Mouse (Mus musculus) embryonic facial prominence, embryonic 13.5 days (tissue): ENCODE measurements around the gene Etv6. TPM values are rescaled to one million over a fixed set of nuclear protein-coding genes. Genes with fewer than 3 reads are reported as not detected.

Experiments
- ATAC-seq: fragments of 200-750 bp; cut with Nextera tagmentation; 2 replicates; pipeline ENCODE4 v1.8.0; 2017; ENCODE audit warnings: low read depth; ENCODE audit not compliant: insufficient number of reproducible peaks, insufficient read depth, low FRiP score, low TSS enrichment
- H3K27ac ChIP-seq: fragments of 300-500 bp; sonication (generic); 2 replicates; pipeline ENCODE4 v1.5.1; 2015; ENCODE audit warnings: moderate library complexity, mild to moderate bottlenecking, inconsistent platforms
- H3K27me3 ChIP-seq: fragments of 300-500 bp; sonication (generic); 2 replicates; pipeline ENCODE4 v1.6.1; 2015; ENCODE audit warnings: mild to moderate bottlenecking, inconsistent platforms
- H3K36me3 ChIP-seq: fragments of 300-500 bp; sonication (generic); 2 replicates; pipeline ENCODE4 v1.6.1; 2015; ENCODE audit warnings: mild to moderate bottlenecking, inconsistent platforms
- H3K4me1 ChIP-seq: fragments of 300-500 bp; sonication (generic); 2 replicates; pipeline ENCODE4 v1.6.1; 2015; ENCODE audit warnings: inconsistent platforms
- H3K4me2 ChIP-seq: fragments of 300-500 bp; sonication (generic); 2 replicates; pipeline ENCODE4 v1.6.1; 2015; ENCODE audit warnings: moderate library complexity, mild to moderate bottlenecking, inconsistent platforms
- H3K4me3 ChIP-seq: fragments of 300-500 bp; sonication (generic); 2 replicates; pipeline ENCODE4 v1.5.1; 2015; ENCODE audit warnings: mild to moderate bottlenecking, inconsistent platforms
- H3K9ac ChIP-seq: fragments of 300-500 bp; sonication (generic); 2 replicates; pipeline ENCODE4 v1.6.1; 2015; ENCODE audit warnings: mild to moderate bottlenecking, inconsistent platforms
- H3K9me3 ChIP-seq: fragments of 300-500 bp; sonication (generic); 2 replicates; pipeline ENCODE4 v1.6.1; 2016; ENCODE audit warnings: inconsistent platforms
- WGBS: fragments of 180-500 bp; shearing (Covaris S2); methylation state at CpG from one replicate; pipeline ENCODE4 v1.1.7; 2015; ENCODE audit warnings: mixed read lengths; 5-methylcytosine and 5-hydroxymethylcytosine counted together
- polyA plus RNA-seq: library from polyadenylated mRNA; unstranded; fragments of >200 nt; fragmentation: Nextera tagmentation; extraction: Ambion mirVana; gene quantifications from 2 replicates; pipeline ENCODE4 v1.2.1, GENCODE M21; 2015

Gene Etv6
- polyA plus RNA-seq, 1 experiment from 2014 or later = 16.1 TPM

- ATAC-seq = no peak
- no peak overlapping the region for H3K4me2 ChIP-seq
- H3K9ac ChIP-seq = no peak overlapping the region
- no peak overlapping the region for H3K27ac ChIP-seq
- H3K4me1 ChIP-seq = peaks cover 34% of the 10 kb centered on the region
- H3K9me3 ChIP-seq = no peaks in the 10 kb centered on the region
- no peak overlapping the region for H3K4me3 ChIP-seq
- peaks cover 16% of the 10 kb centered on the region for H3K36me3 ChIP-seq
- WGBS = 85% methylated on average over 5 of the region's 5 CpGs
- no peaks in the 10 kb centered on the region for H3K27me3 ChIP-seq
Observed at GRCm38 (mm10) chr6:134094066-134094465, 58.6 kb downstream of the Etv6 start.

- Histone ChIP-seq H3K27ac (no peak overlapping the region), H3K9ac (no peak overlapping the region), H3K4me1 (peaks cover 30% of the 10 kb centered on the region), H3K9me3 (no peaks in the 10 kb centered on the region), H3K27me3 (no peaks in the 10 kb centered on the region), H3K36me3 (peaks cover 16% of the 10 kb centered on the region), H3K4me2 (no peak overlapping the region), H3K4me3 (no peak overlapping the region)
- WGBS = 91% methylated on average over 8 of the region's 8 CpGs
- no peak for ATAC-seq
Observed at GRCm38 (mm10) chr6:134094620-134095019, 59.1 kb downstream of the Etv6 start.

- Histone ChIP-seq H3K4me3 (no peak overlapping the region), H3K36me3 (peaks cover 16% of the 10 kb centered on the region), H3K4me2 (no peak overlapping the region), H3K27ac (no peak overlapping the region), H3K9me3 (no peaks in the 10 kb centered on the region), H3K4me1 (peaks cover 22% of the 10 kb centered on the region), H3K9ac (no peak overlapping the region), H3K27me3 (no peaks in the 10 kb centered on the region)
- WGBS = 72% methylated on average over 4 of the region's 4 CpGs
- no peak for ATAC-seq
Observed at GRCm38 (mm10) chr6:134095582-134095981, 60.1 kb downstream of the Etv6 start.

GRCm38 (mm10) chr6:134099976-134100743 is 64.7 kb downstream of the Etv6 start:
- Histone ChIP-seq H3K9ac (no peak overlapping the region), H3K9me3 (no peaks in the 10 kb centered on the region), H3K27me3 (no peaks in the 10 kb centered on the region), H3K27ac (no peak overlapping the region), H3K4me2 (no peak overlapping the region), H3K4me3 (no peak overlapping the region), H3K36me3 (peaks cover 4% of the 10 kb centered on the region; the same call in 1 of the 2 replicates), H3K4me1 (peaks cover 18% of the 10 kb centered on the region)
- 82% methylated on average over 11 of the region's 11 CpGs for WGBS
- ATAC-seq = no peak

GRCm38 (mm10) chr6:134102396-134102795 is 66.9 kb downstream of the Etv6 start:
- no peak overlapping the region for H3K9ac ChIP-seq

GRCm38 (mm10) chr6:134103519-134103918 is 68.0 kb downstream of the Etv6 start:
- Histone ChIP-seq H3K27ac (no peak overlapping the region), H3K9ac (no peak overlapping the region), H3K9me3 (no peaks in the 10 kb centered on the region), H3K36me3 (no peaks in the 10 kb centered on the region; the same call in 1 of the 2 replicates), H3K4me1 (peaks cover 37% of the 10 kb centered on the region), H3K27me3 (no peaks in the 10 kb centered on the region), H3K4me3 (no peak overlapping the region), H3K4me2 (no peak overlapping the region)
- no peak for ATAC-seq
- WGBS = 97% methylated on average over 8 of the region's 8 CpGs

More at GRCm38 (mm10) chr6:134102396-134102795, 66.9 kb downstream of the Etv6 start:
- Histone ChIP-seq H3K4me1 (peaks cover 36% of the 10 kb centered on the region), H3K4me2 (no peak overlapping the region), H3K27me3 (no peaks in the 10 kb centered on the region), H3K36me3 (peaks cover 4% of the 10 kb centered on the region), H3K27ac (no peak overlapping the region), H3K4me3 (no peak overlapping the region), H3K9me3 (no peaks in the 10 kb centered on the region)
- ATAC-seq = no peak
- 86% methylated on average over 1 of the region's 1 CpGs for WGBS

- 62% methylated on average over 15 of the region's 15 CpGs for WGBS
- H3K9me3 ChIP-seq = no peaks in the 10 kb centered on the region
- no peak overlapping the region for H3K9ac ChIP-seq
- H3K4me1 ChIP-seq = peaks cover 37% of the 10 kb centered on the region
- H3K27me3 ChIP-seq = no peaks in the 10 kb centered on the region
- H3K4me2 ChIP-seq = no peak overlapping the region
- H3K27ac ChIP-seq = peak overlapping the region; percentile 13; the same call in 1 of the 2 replicates
- H3K36me3 ChIP-seq = peaks cover 8% of the 10 kb centered on the region; the same call in 1 of the 2 replicates
- no peak for ATAC-seq
- no peak overlapping the region for H3K4me3 ChIP-seq
Observed at GRCm38 (mm10) chr6:134105514-134106201, 70.2 kb downstream of the Etv6 start.

- no peak overlapping the region for H3K9ac ChIP-seq
- peaks cover 37% of the 10 kb centered on the region for H3K4me1 ChIP-seq
- no peak for ATAC-seq
- peaks cover 8% of the 10 kb centered on the region; the same call in 1 of the 2 replicates for H3K36me3 ChIP-seq
- H3K9me3 ChIP-seq = no peaks in the 10 kb centered on the region
- H3K4me3 ChIP-seq = no peak overlapping the region
- H3K27me3 ChIP-seq = no peaks in the 10 kb centered on the region
- no peak overlapping the region for H3K4me2 ChIP-seq
- 87% methylated on average over 7 of the region's 7 CpGs for WGBS
- no peak overlapping the region for H3K27ac ChIP-seq
Observed at GRCm38 (mm10) chr6:134107696-134108095, 72.2 kb downstream of the Etv6 start.

GRCm38 (mm10) chr6:134109675-134110074 is 74.2 kb downstream of the Etv6 start:
- H3K9me3 ChIP-seq = no peaks in the 10 kb centered on the region
- H3K27me3 ChIP-seq = no peaks in the 10 kb centered on the region
- H3K4me1 ChIP-seq = peaks cover 33% of the 10 kb centered on the region
- no peak overlapping the region for H3K4me3 ChIP-seq
- H3K36me3 ChIP-seq = peaks cover 8% of the 10 kb centered on the region; the same call in 1 of the 2 replicates
- no peak for ATAC-seq
- WGBS = 98% methylated on average over 1 of the region's 1 CpGs
- no peak overlapping the region for H3K27ac ChIP-seq
- no peak overlapping the region for H3K4me2 ChIP-seq
- H3K9ac ChIP-seq = no peak overlapping the region

- Histone ChIP-seq H3K9me3 (no peaks in the 10 kb centered on the region), H3K4me2 (no peak overlapping the region), H3K27ac (no peak overlapping the region), H3K9ac (no peak overlapping the region), H3K4me3 (no peak overlapping the region), H3K27me3 (no peaks in the 10 kb centered on the region), H3K4me1 (peaks cover 28% of the 10 kb centered on the region), H3K36me3 (peaks cover 9% of the 10 kb centered on the region)
- ATAC-seq = no peak
- 94% methylated on average over 5 of the region's 5 CpGs for WGBS
Observed at GRCm38 (mm10) chr6:134110206-134110605, 74.7 kb downstream of the Etv6 start.

- Histone ChIP-seq H3K9me3 (no peaks in the 10 kb centered on the region), H3K27ac (no peak overlapping the region), H3K9ac (no peak overlapping the region), H3K4me3 (no peak overlapping the region), H3K4me2 (no peak overlapping the region), H3K4me1 (peaks cover 14% of the 10 kb centered on the region), H3K36me3 (peaks cover 13% of the 10 kb centered on the region), H3K27me3 (no peaks in the 10 kb centered on the region)
- ATAC-seq = no peak
- 83% methylated on average over 8 of the region's 8 CpGs for WGBS
Observed at GRCm38 (mm10) chr6:134111599-134111998, 76.1 kb downstream of the Etv6 start.

- H3K9me3 ChIP-seq = no peaks in the 10 kb centered on the region
- no peak overlapping the region for H3K9ac ChIP-seq
- no peak overlapping the region for H3K4me3 ChIP-seq
- ATAC-seq = no peak
- WGBS = 89% methylated on average over 8 of the region's 8 CpGs
- no peak overlapping the region for H3K27ac ChIP-seq
- H3K36me3 ChIP-seq = peaks cover 13% of the 10 kb centered on the region
- H3K27me3 ChIP-seq = no peaks in the 10 kb centered on the region
- no peak overlapping the region for H3K4me2 ChIP-seq
- H3K4me1 ChIP-seq = peaks cover 5% of the 10 kb centered on the region; the same call in 1 of the 2 replicates
Observed at GRCm38 (mm10) chr6:134112753-134113152, 77.3 kb downstream of the Etv6 start.
